Mouse (Mus musculus) embryonic facial prominence, embryonic 12.5 days (tissue): Measurements from ENCODE around the gene Tdgf1. TPM values are rescaled to one million over a fixed set of nuclear protein-coding genes. Genes with fewer than 3 reads are reported as not detected.

Experiments
- ATAC-seq: fragments of 200-750 bp; cut with Nextera tagmentation; 2 replicates; pipeline ENCODE4 v1.8.0; 2017; ENCODE audit not compliant: insufficient number of reproducible peaks, insufficient read depth, low FRiP score, low TSS enrichment
- H3K27ac ChIP-seq: fragments of 300-500 bp; sonication (generic); 2 replicates; pipeline ENCODE4 v1.5.1; 2016; ENCODE audit warnings: mild to moderate bottlenecking
- H3K27me3 ChIP-seq: fragments of 300-500 bp; sonication (generic); 2 replicates; pipeline ENCODE4 v1.6.1; 2016; ENCODE audit warnings: mild to moderate bottlenecking, moderate library complexity
- H3K36me3 ChIP-seq: fragments of 300-500 bp; sonication (generic); 2 replicates; pipeline ENCODE4 v1.6.1; 2016; ENCODE audit warnings: mild to moderate bottlenecking
- H3K4me1 ChIP-seq: fragments of 300-500 bp; sonication (generic); 2 replicates; pipeline ENCODE4 v1.6.1; 2016
- H3K4me2 ChIP-seq: fragments of 300-500 bp; sonication (generic); replicated peaks from 2 replicates; pipeline ENCODE4 v1.6.1; 2016; ENCODE audit warnings: mild to moderate bottlenecking, moderate library complexity
- H3K4me3 ChIP-seq: fragments of 300-500 bp; sonication (generic); 2 replicates; pipeline ENCODE4 v1.5.1; 2016; ENCODE audit warnings: mild to moderate bottlenecking
- H3K9ac ChIP-seq: fragments of 300-500 bp; sonication (generic); 2 replicates; pipeline ENCODE4 v1.6.1; 2016; ENCODE audit warnings: mild to moderate bottlenecking, moderate library complexity
- H3K9me3 ChIP-seq: fragments of 300-500 bp; sonication (generic); 2 replicates; pipeline ENCODE4 v1.6.1; 2016; ENCODE audit warnings: mild to moderate bottlenecking, moderate library complexity
- WGBS: fragments of 180-500 bp; shearing (Covaris S2); methylation state at CpG from one replicate; pipeline ENCODE4 v1.1.7; 2016; 5-methylcytosine and 5-hydroxymethylcytosine counted together
- polyA plus RNA-seq: library from polyadenylated mRNA; unstranded; fragments of >200 nt; fragmentation: Nextera tagmentation; extraction: Ambion mirVana; gene quantifications from 2 replicates; pipeline ENCODE4 v1.2.1, GENCODE M21; 2016

Tdgf1 gene
- polyA plus RNA-seq, 1 experiment from 2014 or later, result not detected

DNA sequence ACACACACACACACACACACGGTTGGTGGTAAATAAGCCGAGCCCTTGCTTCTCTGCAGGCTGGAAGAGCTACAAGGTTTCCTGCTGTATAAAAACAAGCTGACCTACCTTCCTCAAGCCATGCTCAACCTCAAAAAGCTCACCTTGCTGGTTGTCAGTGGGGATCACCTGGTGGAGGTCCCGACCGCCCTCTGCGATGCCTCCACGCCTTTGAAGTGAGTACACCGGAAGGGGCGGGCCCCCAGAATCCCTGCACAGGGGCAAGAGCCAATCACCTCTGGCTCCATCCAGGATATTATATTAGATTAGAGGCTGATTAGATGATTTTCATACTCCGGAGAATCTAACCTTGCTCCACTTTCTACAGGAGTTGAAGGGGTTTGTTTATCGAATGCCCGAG is 33.5 kb upstream of the Tdgf1 start:
- H3K27me3 ChIP-seq, result no peaks in the 10 kb centered on the region
- H3K4me2 ChIP-seq, result no peak overlapping the region
- no peaks in the 10 kb centered on the region for H3K4me1 ChIP-seq
- H3K36me3 ChIP-seq, result no peaks in the 10 kb centered on the region
- H3K27ac ChIP-seq, result no peak overlapping the region
- ATAC-seq, result no peak
- 89% methylated on average over 11 of the region's 11 CpGs for WGBS
- H3K4me3 ChIP-seq, result no peak overlapping the region
- H3K9ac ChIP-seq, result no peak overlapping the region
- no peaks in the 10 kb centered on the region for H3K9me3 ChIP-seq

DNA sequence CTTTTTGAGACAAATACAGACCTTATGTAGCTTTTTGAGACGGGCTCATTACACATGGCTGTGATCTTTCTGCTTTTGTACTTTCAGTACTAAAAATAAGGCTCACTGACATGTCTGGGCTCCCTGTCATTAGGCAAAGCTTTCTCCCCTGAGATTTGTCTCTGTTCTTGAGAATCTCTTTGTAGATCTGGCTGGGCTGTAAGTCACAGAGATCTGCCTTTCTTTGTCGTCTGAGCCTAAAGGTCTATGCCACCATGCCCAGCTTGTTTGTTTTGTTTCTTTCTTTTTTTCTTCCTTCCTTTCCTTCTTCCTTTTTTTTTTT is 19.9 kb upstream of the Tdgf1 start:
- Histone ChIP-seq H3K27ac (no peak overlapping the region), H3K4me3 (no peak overlapping the region), H3K4me2 (no peak overlapping the region), H3K9ac (no peak overlapping the region), H3K9me3 (no peaks in the 10 kb centered on the region), H3K27me3 (no peaks in the 10 kb centered on the region), H3K4me1 (no peaks in the 10 kb centered on the region), H3K36me3 (no peaks in the 10 kb centered on the region)
- no peak for ATAC-seq
- 67% methylated on average over 2 of the region's 2 CpGs for WGBS

DNA sequence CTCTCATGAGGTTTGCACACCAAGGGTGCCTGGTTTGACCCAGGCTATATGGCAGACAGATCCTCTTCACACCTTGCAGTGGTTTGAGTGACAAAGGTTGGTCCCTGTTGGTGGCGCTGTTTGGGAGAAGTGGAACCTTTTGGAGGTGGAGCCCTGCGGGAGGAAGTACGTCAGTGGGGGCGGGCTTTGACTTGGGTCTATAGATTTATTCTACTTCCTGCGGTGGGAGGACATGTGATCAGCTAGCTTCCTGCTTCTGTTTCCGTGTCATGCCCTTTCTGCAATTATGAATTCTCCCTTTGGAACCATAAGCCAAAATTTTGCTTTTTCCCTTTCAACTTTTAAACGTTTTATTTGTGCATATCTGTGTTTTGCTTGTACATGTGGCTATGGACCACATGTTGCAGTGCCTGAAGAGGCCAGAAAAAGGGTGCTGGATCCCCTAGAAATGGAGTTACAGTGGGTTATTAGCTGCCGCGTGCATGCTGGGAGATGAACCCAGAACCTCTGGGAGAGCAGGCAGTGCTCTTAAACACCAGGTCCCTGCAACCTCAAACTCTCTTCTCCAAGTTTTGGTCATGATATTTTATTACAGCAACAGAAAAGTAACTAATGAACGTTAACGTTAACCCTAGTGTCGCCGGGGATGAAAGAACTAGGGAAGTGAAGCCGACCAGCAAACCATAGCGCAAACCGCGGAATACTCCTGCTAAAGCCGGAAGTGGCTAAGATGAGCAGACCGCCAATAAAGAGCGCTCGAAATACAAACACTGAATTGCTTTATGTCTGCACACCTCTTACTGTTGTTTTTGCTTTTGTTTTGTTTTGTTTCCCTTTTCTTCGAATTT is 19.3 kb upstream of the Tdgf1 start:
- H3K4me3 ChIP-seq, result no peak overlapping the region
- H3K9ac ChIP-seq, result no peak overlapping the region
- no peak for ATAC-seq
- no peaks in the 10 kb centered on the region for H3K9me3 ChIP-seq
- H3K4me2 ChIP-seq, result no peak overlapping the region
- 91% methylated on average over 22 of the region's 22 CpGs for WGBS
- no peaks in the 10 kb centered on the region for H3K4me1 ChIP-seq
- H3K27ac ChIP-seq, result no peak overlapping the region
- H3K36me3 ChIP-seq, result no peaks in the 10 kb centered on the region
- H3K27me3 ChIP-seq, result no peaks in the 10 kb centered on the region

DNA sequence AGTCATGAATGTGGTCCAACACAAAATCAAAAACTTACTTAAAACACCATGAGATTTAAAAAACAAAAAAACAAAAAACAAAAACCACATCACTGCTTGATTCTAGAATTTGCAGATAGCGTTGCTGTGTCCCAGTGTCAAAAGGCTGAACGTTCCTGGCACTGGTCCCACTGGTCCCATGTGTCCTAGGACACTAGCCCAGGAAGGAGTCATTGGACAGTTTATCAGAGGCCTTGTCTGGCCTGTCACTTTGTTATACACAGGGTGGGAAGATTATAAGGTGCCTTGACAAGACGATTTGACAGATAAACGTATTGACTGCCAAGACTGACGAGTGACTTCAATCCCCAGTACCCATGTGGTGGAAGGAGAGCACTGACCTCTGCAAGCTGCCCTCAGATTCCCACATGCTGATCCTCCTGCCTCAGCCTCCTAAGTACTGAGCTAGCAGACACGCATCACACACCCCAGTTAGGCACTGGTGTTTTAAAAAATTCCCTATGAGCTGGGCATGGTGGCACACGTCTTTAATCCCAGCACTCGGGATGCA is 17.7 kb upstream of the Tdgf1 start:
- no peak overlapping the region for H3K4me2 ChIP-seq
- H3K27me3 ChIP-seq, result no peaks in the 10 kb centered on the region
- no peak for ATAC-seq
- H3K36me3 ChIP-seq, result no peaks in the 10 kb centered on the region
- H3K4me1 ChIP-seq, result no peaks in the 10 kb centered on the region
- no peak overlapping the region for H3K4me3 ChIP-seq
- no peak overlapping the region for H3K27ac ChIP-seq
- no peak overlapping the region for H3K9ac ChIP-seq
- WGBS, result 92% methylated on average over 8 of the region's 8 CpGs
- no peaks in the 10 kb centered on the region for H3K9me3 ChIP-seq

DNA sequence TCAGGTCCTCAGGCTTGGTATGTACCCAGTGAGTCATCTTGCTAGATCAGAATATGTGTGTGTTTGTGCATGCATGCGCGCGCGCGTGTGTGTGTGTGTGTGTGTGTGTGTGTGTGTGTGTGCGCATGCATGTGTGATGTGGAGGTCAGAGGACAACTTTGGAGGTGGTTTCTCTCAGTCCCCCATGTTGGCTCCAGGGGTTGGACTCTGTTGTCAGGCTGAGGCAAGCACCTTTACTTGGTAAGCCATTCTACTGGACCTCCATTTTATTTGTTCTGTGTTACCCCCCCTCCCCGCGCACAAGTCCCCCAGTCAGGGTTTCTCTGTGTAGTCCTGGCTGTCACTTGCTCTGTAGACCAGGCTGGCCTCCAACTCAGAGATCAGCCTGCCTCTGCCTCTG is 15.4 kb upstream of the Tdgf1 start:
- H3K27ac ChIP-seq, result no peak overlapping the region
- no peaks in the 10 kb centered on the region for H3K4me1 ChIP-seq
- H3K4me2 ChIP-seq, result no peak overlapping the region
- WGBS, result 97% methylated on average over 8 of the region's 8 CpGs
- H3K9ac ChIP-seq, result no peak overlapping the region
- no peaks in the 10 kb centered on the region for H3K36me3 ChIP-seq
- H3K9me3 ChIP-seq, result no peaks in the 10 kb centered on the region
- H3K4me3 ChIP-seq, result no peak overlapping the region
- H3K27me3 ChIP-seq, result no peaks in the 10 kb centered on the region
- no peak for ATAC-seq

DNA sequence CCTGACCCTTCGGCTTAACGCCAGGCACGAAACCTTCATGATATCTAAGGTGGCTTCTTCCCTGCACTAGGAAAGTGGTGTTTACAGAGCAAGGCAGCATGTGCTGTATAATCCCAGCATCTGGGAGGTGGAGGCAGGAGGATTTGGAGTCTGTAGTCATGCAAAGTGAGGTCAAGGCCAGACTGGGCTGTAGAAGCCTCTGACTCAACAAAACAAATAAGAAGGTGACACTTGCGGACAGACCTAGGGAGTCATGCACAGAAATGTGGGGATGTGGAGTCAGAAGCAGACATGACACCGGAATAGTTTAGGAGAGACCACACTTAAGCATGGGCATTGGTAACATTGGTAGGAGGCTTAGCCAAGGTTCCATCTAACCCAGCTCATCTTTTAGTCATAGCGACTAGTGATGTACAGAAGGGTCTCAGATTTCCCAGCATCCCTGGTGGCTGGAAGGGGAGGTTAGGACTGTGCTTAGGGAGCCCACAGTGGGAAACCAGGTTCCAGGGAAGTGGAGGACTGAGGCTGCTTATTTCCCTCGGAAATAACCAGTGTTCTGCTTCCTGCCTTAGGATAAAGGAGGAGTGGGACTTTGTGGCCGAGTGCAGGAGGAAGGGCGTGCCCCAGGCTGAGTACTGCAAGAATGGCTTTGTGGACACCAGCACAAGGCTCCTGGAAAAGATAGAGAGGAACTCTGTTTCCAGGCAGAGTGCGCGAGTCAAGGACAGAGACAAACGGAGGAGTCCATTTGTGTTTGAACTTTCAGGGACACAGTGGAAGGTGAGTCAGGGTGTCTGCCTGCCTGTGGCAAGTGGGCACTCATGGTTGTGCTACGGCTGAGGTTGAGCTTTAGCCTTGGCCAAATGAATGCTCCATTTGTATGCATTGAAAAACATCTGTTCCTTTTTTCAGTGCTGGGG is 14.5 kb upstream of the Tdgf1 start:
- Histone ChIP-seq H3K36me3 (no peaks in the 10 kb centered on the region), H3K27me3 (peaks cover 3% of the 10 kb centered on the region; the same call in 1 of the 2 replicates), H3K4me1 (no peaks in the 10 kb centered on the region), H3K4me2 (no peak overlapping the region), H3K4me3 (no peak overlapping the region), H3K9ac (no peak overlapping the region), H3K27ac (no peak overlapping the region), H3K9me3 (no peaks in the 10 kb centered on the region)
- WGBS, result 79% methylated on average over 13 of the region's 13 CpGs
- no peak for ATAC-seq

DNA sequence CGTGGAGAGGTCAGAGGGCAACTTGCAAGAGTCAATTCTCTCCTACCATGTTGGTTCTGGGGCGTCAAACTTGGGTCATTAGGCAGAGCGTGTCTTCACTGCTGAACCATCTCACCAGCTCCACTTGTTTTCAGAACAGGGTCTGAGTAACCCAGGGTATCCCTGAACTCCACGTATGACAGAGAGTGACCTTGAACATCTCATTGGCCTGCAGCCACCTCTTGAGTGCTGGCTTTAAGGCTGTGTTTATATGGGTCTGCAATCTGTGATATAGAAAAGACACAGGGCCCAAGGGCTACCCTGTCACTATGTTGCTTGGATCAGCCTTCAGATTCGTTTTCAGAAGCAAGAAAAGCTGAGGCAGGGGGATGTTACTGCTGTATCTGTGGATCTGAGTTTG is 13.7 kb upstream of the Tdgf1 start:
- Histone ChIP-seq H3K9me3 (no peaks in the 10 kb centered on the region), H3K27me3 (peaks cover 11% of the 10 kb centered on the region; the same call in 1 of the 2 replicates), H3K4me2 (no peak overlapping the region), H3K9ac (no peak overlapping the region), H3K4me1 (no peaks in the 10 kb centered on the region), H3K27ac (no peak overlapping the region), H3K4me3 (no peak overlapping the region), H3K36me3 (no peaks in the 10 kb centered on the region)
- ATAC-seq, result no peak
- WGBS, result 75% methylated on average over 5 of the region's 5 CpGs

DNA sequence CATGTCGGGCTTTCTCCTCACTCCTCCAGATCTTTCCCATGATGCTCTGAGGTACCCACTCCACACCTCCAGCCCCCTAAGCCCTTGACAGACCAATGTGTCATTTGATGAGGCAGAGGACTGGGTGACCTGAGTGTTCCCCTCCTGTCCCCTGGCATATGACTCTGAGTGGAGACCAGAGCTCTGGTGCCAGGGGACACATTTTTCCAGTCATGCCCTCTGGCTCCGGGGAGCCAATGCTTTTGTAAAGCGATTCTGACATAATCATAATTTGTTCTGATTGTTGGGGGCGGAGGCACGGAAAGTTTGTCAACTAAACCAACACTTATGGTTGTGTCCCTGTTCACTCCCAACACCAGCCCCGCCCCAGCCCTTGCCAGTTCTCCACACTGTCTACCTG is 10.0 kb upstream of the Tdgf1 start:
- Histone ChIP-seq H3K36me3 (no peaks in the 10 kb centered on the region), H3K4me2 (no peak overlapping the region), H3K9me3 (no peaks in the 10 kb centered on the region), H3K27me3 (peaks cover 30% of the 10 kb centered on the region), H3K27ac (no peak overlapping the region), H3K4me1 (no peaks in the 10 kb centered on the region), H3K4me3 (no peak overlapping the region), H3K9ac (no peak overlapping the region)
- 78% methylated on average over 6 of the region's 6 CpGs for WGBS
- no peak for ATAC-seq

DNA sequence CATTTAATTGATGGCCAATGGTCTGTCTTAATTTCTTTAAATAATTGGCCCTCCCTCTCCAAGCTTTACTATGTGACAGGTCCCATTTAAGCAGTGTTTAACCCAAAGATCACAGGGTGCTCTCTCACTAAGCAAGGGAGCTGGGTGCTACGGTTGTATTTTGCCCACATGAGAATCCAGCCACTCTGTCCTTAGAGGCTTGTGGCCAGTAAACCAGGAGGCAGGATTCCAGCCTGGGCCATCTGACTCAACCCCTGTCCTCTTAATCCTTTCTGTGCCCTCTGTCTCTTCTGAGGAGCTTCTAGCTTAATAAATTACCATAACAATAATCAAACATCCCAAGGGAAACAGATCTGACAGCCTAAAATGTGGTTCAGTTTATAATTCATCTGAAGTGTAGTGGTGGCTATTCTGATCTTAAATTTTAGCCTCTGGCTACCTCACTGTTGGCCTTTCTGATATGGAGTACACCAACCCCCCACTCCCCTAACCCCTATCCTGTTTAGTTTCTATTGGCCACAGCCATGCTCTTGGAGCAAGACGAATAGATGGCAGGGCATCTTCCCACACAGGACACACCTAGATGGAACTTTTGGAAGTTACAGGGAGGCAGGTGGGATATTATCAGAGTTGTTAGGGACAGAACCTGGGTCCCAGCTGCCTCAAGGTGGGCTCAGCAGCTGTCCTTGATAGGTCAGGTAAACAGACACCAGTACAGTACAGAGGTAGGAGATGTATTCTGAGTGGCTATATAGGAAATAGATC is 8.9 kb upstream of the Tdgf1 start:
- Histone ChIP-seq H3K9ac (no peak overlapping the region), H3K27ac (no peak overlapping the region), H3K9me3 (no peaks in the 10 kb centered on the region), H3K27me3 (peaks cover 30% of the 10 kb centered on the region), H3K4me2 (no peak overlapping the region), H3K36me3 (no peaks in the 10 kb centered on the region), H3K4me3 (no peak overlapping the region), H3K4me1 (no peaks in the 10 kb centered on the region)
- no peak for ATAC-seq
- 49% methylated on average over 2 of the region's 2 CpGs for WGBS

DNA sequence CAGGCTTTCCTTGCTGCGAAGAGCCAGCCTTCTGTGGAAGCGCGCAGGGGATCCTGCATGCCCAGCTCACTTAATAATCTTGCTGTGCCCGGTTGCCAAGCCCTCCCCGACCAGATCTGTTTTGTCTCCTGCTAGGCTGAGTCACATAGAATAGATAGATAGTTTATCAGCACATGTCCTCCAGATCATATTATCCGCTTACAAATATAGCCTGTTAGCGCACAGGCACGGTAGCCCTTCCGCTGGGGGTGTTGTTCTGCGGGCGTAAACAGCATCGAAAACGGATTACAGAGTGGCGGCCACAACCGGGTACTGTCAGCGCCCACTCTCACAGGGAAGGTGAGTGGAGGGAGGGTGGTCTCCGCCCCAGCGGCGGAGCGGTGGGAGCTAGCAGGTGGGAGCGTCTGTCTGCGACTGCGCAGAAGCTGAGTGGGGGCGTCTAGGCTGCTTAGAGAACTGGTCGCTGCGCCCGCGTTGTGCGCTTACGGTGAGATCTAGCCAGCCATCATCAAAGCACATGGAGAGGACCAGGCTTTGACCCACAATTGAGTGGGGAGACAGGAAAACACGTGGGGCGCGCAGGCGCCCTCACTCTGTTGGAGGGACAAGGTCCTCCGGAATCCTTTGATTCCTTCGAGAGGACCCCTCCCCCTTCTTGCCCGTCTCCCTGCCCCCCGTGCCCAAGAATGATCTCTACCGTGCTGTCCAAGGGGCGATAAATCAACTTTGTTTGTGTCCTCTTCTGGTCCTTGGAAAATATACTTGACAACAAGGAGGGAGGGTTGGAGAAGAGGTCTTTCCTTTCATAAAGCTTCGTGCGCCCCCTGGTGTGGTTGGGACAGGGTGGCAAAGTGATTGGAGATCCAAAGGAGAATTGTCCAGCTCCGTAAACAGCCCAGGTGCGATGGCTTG is 7.8 kb upstream of the Tdgf1 start:
- no peaks in the 10 kb centered on the region for H3K9me3 ChIP-seq
- peak overlapping the region; percentile 50 for H3K9ac ChIP-seq
- H3K4me2 ChIP-seq, result peak overlapping the region; percentile 97
- H3K27ac ChIP-seq, result no peak overlapping the region
- H3K27me3 ChIP-seq, result peaks cover 30% of the 10 kb centered on the region
- 2% methylated on average over 44 of the region's 44 CpGs for WGBS
- H3K36me3 ChIP-seq, result no peaks in the 10 kb centered on the region
- H3K4me1 ChIP-seq, result no peaks in the 10 kb centered on the region
- H3K4me3 ChIP-seq, result peak overlapping the region; percentile 53
- ATAC-seq, result no peak
